Mouse (Mus musculus): ENCODE measurements around the gene 4921536K21Rik. TPM values are rescaled to one million over a fixed set of nuclear protein-coding genes. Genes with fewer than 3 reads are reported as not detected.

The 4921536K21Rik gene
- under 1 TPM; 0.11 to 0.36 (median 0.15) TPM for total RNA-seq (2022)

- DNase-seq (ENCODE audit: low spot score in 2 of 2) = peak; percentile 82
These were observed at the start of gene 4921536K21Rik, which contains the start of gene Dusp18 for GRCm38 (mm10) chr11:3894406-3895281. Gene 4921536K21Rik, minus strand, starts transcription at chr11:3895098. Gene Dusp18, plus strand, starts transcription at chr11:3895240.

- no peak for DNase-seq (ENCODE audit: low spot score in 2 of 2)
These were observed 46.5 kb upstream of the 4921536K21Rik start for GRCm38 (mm10) chr11:3941371-3941770.

GRCm38 (mm10) chr11:3937321-3937874 is 42.5 kb upstream of the 4921536K21Rik start:
- no peak for DNase-seq (ENCODE audit: low spot score in 2 of 2)

- DNase-seq (ENCODE audit: low spot score in 2 of 2) = no peak
These were observed 41.4 kb upstream of the 4921536K21Rik start for GRCm38 (mm10) chr11:3936318-3936717.

GRCm38 (mm10) chr11:3935135-3935534 is 40.2 kb upstream of the 4921536K21Rik start:
- DNase-seq (ENCODE audit: low spot score in 2 of 2) = no peak

- no peak for DNase-seq (ENCODE audit: low spot score in 2 of 2)
These were observed 38.9 kb upstream of the 4921536K21Rik start for GRCm38 (mm10) chr11:3933756-3934285.

GRCm38 (mm10) chr11:3931511-3932211 is 36.8 kb upstream of the 4921536K21Rik start, which contains the start of gene Tcn2:
Gene Tcn2, minus strand, starts transcription at chr11:3932159.
- peak; percentile 79 to 85 for DNase-seq (ENCODE audit: low spot score in 2 of 2)

- no peak for DNase-seq (ENCODE audit: low spot score in 2 of 2)
These were observed 36.0 kb upstream of the 4921536K21Rik start for GRCm38 (mm10) chr11:3930931-3931330.

- no peak for DNase-seq (ENCODE audit: low spot score in 2 of 2)
These were observed 35.1 kb upstream of the 4921536K21Rik start for GRCm38 (mm10) chr11:3930019-3930418.

- DNase-seq (ENCODE audit: low spot score in 2 of 2) = no peak
These were observed 31.0 kb upstream of the 4921536K21Rik start for GRCm38 (mm10) chr11:3925916-3926315.

GRCm38 (mm10) chr11:3922731-3923130 is 27.8 kb upstream of the 4921536K21Rik start:
- DNase-seq (ENCODE audit: low spot score in 2 of 2) = no peak

- DNase-seq (ENCODE audit: low spot score in 2 of 2) = no peak
These were observed 27.2 kb upstream of the 4921536K21Rik start for GRCm38 (mm10) chr11:3922115-3922514.

GRCm38 (mm10) chr11:3921281-3921850 is 26.5 kb upstream of the 4921536K21Rik start:
- no peak for DNase-seq (ENCODE audit: low spot score in 2 of 2)

GRCm38 (mm10) chr11:3920476-3920875 is 25.6 kb upstream of the 4921536K21Rik start:
- DNase-seq (ENCODE audit: low spot score in 2 of 2) = no peak

GRCm38 (mm10) chr11:3918738-3919137 is 23.8 kb upstream of the 4921536K21Rik start:
- DNase-seq (ENCODE audit: low spot score in 2 of 2) = no peak

- DNase-seq (ENCODE audit: low spot score in 2 of 2) = peak; percentile 58 to 63
These were observed 19.4 kb upstream of the 4921536K21Rik start, which contains the start of gene Slc35e4 for GRCm38 (mm10) chr11:3914109-3914840. Gene Slc35e4, minus strand, starts transcription at chr11:3914664.

- DNase-seq (ENCODE audit: low spot score in 2 of 2) = peak; percentile 90 to 92
These were observed 18.6 kb upstream of the 4921536K21Rik start for GRCm38 (mm10) chr11:3913316-3914108.

- peak; percentile 27 to 29 for DNase-seq (ENCODE audit: low spot score in 2 of 2)
These were observed 18.0 kb upstream of the 4921536K21Rik start for GRCm38 (mm10) chr11:3912875-3913271.

GRCm38 (mm10) chr11:3912100-3912874 is 17.4 kb upstream of the 4921536K21Rik start:
- no peak for DNase-seq (ENCODE audit: low spot score in 2 of 2)

All from gastrocnemius, adult 8-10 months (tissue).